Mouse (Mus musculus): ENCODE measurements around the gene Slc35d1.
"Not testable (repeated sequence)": the region's sequence is repeated elsewhere in the genome, so short reads cannot be mapped to it uniquely, and the experiment has no call there.

Gene Slc35d1

GRCm38 (mm10) chr4:103188786-103189640 is 26.0 kb downstream of the Slc35d1 start:
- no peak for DNase-seq (ENCODE audit: extremely low spot score, low read depth, low spot score)

- no peak for DNase-seq (ENCODE audit: extremely low spot score, low read depth, low spot score)
Measured at GRCm38 (mm10) chr4:103180300-103180888, 34.6 kb downstream of the Slc35d1 start.

- DNase-seq (ENCODE audit: extremely low spot score, low read depth, low spot score) = no peak
Measured at GRCm38 (mm10) chr4:103179581-103179980, 35.4 kb downstream of the Slc35d1 start.

- DNase-seq (ENCODE audit: extremely low spot score, low read depth, low spot score) = no peak
Measured at GRCm38 (mm10) chr4:103178635-103179318, 36.2 kb downstream of the Slc35d1 start.

- DNase-seq (ENCODE audit: extremely low spot score, low read depth, low spot score) = no peak
Measured at GRCm38 (mm10) chr4:103177681-103178080, 37.3 kb downstream of the Slc35d1 start.

GRCm38 (mm10) chr4:103174001-103174400 is 41.0 kb downstream of the Slc35d1 start:
- no peak for DNase-seq (ENCODE audit: extremely low spot score, low read depth, low spot score)

GRCm38 (mm10) chr4:103173507-103173906 is 41.5 kb downstream of the Slc35d1 start:
- DNase-seq (ENCODE audit: extremely low spot score, low read depth, low spot score) = no peak

GRCm38 (mm10) chr4:103171256-103171655 is 43.7 kb downstream of the Slc35d1 start:
- no peak for DNase-seq (ENCODE audit: extremely low spot score, low read depth, low spot score)

GRCm38 (mm10) chr4:103166198-103166597 is 48.8 kb downstream of the Slc35d1 start:
- DNase-seq (ENCODE audit: extremely low spot score, low read depth, low spot score) = not testable (repeated sequence)

GRCm38 (mm10) chr4:103158781-103159180 is 56.2 kb downstream of the Slc35d1 start:
- DNase-seq (ENCODE audit: extremely low spot score, low read depth, low spot score) = no peak

- no peak for DNase-seq (ENCODE audit: extremely low spot score, low read depth, low spot score)
Measured at GRCm38 (mm10) chr4:103151946-103152345, 63.0 kb downstream of the Slc35d1 start.

GRCm38 (mm10) chr4:103146339-103146738 is 68.6 kb downstream of the Slc35d1 start:
- DNase-seq (ENCODE audit: extremely low spot score, low read depth, low spot score) = no peak

- no peak for DNase-seq (ENCODE audit: extremely low spot score, low read depth, low spot score)
Measured at GRCm38 (mm10) chr4:103136946-103137345, 78.0 kb downstream of the Slc35d1 start.

- no peak for DNase-seq (ENCODE audit: extremely low spot score, low read depth, low spot score)
Measured at GRCm38 (mm10) chr4:103126533-103126932, 88.4 kb downstream of the Slc35d1 start.

GRCm38 (mm10) chr4:103123606-103124005 is 91.4 kb downstream of the Slc35d1 start:
- no peak for DNase-seq (ENCODE audit: extremely low spot score, low read depth, low spot score)

- no peak for DNase-seq (ENCODE audit: extremely low spot score, low read depth, low spot score)
Measured at GRCm38 (mm10) chr4:103123086-103123485, 91.9 kb downstream of the Slc35d1 start.

- DNase-seq (ENCODE audit: extremely low spot score, low read depth, low spot score) = no peak
Measured at GRCm38 (mm10) chr4:103120874-103121389, 94.0 kb downstream of the Slc35d1 start.

All from hindlimb bud, embryonic 11.5 days (tissue).